Mouse (Mus musculus): ENCODE data around the gene Polr3h.

- TF ChIP-seq CTCF (IDR thresholded peaks at IDR 0.05; ENCODE audit: low read depth, low read length) (no peak), GATA1 (IDR thresholded peaks at IDR 0.05; ENCODE audit: borderline replicate concordance, low read length) (no peak)
These were observed 79.3 kb downstream of the Polr3h start for GRCm38 (mm10) chr15:81846755-81847154.
